Mouse (Mus musculus): ENCODE results near the gene Fam43a.
A peak's percentile ranks its signal among the peaks of the same experiment; 100 is the strongest.

The Fam43a gene

DNA sequence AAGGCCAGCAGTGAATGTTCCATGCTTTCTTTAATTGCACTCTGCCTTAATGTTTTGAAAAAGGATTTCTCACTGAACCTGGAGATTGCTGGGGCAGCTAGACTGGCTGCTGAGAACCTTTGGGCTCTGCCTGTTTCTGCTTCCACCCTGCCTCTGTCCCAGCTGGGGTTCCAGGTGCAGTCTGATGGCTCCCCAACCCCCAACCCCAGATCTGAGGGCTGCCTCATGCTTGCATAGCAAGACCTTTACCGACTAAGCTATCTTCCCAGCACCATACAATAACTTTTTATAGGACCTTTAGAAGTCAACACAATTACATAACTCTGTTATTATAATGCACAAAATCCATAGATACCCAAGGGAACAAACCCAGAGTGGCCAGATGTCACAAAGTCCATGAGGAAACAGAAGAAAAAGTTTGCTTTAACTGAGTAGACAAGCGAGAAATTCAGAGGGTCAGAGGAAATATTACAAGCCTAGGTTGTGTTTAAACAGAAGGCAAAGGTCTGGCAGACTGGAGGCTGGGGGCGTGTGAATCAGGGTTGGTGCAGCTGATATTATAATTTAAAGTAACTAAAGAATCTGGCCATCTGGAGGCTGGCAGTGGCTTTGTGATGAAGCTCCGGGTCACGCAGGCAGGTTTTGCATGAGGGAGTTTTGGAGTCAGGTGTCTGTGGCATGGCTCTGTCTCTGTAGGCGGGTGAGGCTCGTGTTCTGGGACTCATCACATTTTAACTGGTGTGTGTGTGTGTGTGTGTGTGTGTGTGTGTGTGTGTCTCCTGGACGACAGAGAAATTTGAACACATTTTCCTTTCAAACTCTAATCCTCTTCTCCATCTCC lies 34.6 kb downstream of the Fam43a start:
- no peak for DNase-seq

DNA sequence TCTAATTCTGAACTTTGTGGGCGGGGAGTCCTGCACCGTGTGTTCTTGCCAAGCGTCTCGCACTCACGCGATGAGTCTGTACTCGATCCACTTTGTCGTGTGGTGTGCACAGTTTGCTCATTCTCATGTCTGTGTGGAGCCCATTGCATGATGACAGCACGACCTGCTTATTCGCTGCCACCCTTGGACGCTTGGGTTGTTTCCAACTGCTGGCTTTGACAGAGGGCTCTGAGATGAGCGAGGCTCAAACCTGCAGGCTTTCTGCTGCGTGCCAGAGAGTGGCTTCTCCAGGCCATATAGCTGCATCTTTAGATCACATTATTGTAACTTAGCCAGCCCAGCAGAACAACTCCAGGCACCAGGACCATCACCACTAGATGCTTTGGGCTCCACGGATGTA lies 39.1 kb downstream of the Fam43a start:
- DNase-seq = no peak

DNA sequence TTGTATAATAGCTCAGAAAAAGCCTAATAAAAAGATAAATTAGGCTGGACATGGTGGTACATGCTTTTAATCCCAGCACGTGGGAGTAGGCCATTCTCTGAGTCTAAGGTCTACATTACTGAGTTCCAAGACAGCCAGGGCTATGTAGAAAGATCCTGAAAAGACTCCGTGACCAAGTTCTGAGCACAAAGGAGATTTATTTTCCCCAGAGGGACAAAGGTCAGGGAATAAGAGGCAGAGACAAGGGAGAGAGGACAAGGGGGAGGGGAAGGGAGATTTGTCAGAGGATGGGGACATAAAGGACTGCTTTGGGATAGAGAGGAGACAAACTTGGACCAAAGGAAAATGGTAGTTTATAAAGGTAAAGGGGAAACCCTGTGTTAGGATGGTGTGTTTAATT lies 41.1 kb downstream of the Fam43a start:
- DNase-seq = no peak

DNA sequence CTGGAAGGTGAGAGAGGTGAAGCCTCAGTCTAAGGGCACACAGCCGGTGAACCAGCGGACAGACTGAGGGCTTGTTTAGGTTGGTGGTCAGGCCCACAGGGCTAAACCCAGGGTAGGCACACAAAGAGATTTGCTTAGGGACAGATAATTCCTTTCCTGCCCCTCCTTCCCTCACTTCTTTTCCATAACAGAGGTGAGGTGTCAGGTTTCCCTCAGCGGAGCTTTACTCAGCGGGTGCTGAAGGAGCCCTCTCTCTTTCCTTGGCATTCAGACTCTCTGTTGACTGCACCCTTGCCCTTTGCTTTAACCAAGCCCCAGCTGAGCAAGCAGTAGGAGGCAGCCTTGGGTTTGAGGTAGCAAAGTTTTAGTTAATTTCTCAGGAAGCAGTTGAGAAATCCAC lies 41.9 kb downstream of the Fam43a start:
- DNase-seq = no peak

DNA sequence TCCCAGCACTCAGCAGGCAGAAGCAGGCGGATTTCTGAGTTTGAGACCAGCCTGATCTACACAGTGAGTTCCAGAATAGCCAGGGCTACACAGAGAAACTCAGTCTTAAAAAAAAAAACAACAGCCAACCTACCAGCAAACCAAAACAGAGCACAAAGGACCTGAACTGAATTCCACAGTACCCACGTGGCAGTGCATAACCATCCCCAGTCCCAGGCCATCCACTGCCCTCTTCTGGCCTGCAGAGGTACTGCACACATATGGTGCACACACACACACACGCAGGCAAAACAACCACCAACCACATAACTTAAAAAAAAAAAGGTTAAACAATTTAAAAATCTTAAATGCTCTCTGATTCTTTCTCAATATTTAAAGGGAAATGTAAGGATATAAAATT lies 42.7 kb downstream of the Fam43a start:
- no peak for DNase-seq

DNA sequence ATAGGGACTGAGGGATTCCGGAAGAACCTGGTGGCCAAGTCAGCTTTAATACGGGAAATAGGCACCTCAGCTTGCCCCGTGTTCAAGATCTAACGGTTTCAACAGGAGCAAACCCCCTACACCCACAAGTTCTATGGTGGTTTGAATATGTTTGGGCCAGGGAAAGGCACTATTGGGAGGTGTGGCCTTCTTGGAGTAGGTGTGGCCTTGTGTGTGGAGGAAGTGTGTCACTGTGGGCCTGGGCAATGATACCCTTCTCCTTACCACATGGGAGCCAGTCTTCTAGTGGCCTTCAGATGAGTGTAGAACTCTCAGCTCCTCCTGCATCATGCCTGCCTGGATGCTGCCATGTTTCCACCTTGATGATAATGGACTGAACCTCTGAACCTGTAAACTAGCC lies 45.5 kb downstream of the Fam43a start:
- no peak for DNase-seq

DNA sequence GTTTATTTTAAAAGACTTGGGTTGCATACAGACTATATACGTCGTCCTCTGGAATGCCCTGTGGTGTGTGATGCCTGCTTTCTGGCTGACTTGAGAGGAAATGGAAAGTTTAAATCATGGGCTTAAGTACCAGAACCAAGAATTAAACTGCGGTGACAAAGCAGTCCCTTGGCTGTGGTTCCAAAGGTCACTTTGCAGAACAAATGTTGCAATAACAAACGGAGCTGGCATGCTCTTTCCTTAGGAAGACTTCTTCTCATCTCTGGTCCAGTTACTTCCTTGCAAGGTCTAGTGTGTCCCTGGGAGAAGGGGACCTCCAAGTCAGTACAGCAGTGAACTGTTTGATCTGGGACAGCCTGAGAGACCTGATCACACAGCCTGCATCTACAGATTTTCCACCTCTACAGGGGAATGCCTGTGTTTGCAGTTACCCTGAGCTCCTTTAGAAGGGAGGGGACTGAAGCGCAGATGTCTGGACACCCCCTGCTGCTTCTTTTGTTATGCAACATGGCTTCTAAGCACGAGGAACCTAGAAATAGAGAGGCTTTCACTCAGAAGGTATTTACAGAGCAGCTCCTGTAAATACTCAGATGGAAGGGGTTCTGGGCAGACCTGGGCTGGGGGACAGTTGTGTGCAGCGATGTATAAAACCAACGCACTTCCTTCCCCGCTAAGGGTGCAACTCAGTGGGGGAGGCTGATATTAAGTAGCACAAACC lies 46.5 kb downstream of the Fam43a start:
- DNase-seq = peak; percentile 16

DNA sequence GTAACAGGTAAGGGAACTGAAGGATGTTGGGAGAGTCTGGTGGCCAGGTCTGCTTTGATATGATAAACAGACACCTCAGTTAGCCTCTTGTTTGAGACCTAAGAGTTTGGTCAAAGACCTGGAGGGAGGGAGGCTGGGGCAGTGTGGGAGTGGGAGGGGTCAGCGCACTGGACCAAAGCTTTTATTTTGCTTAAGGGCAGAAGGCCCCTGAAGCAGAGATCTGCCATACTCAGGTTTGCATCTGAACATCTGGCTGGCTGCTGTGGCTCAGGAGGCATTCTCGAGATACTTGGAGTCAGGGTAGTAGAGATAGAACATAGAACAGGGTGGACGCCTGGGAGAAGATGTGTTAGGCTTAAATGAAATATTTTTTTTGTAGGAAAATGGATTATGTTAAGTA lies 47.3 kb downstream of the Fam43a start:
- DNase-seq = no peak

DNA sequence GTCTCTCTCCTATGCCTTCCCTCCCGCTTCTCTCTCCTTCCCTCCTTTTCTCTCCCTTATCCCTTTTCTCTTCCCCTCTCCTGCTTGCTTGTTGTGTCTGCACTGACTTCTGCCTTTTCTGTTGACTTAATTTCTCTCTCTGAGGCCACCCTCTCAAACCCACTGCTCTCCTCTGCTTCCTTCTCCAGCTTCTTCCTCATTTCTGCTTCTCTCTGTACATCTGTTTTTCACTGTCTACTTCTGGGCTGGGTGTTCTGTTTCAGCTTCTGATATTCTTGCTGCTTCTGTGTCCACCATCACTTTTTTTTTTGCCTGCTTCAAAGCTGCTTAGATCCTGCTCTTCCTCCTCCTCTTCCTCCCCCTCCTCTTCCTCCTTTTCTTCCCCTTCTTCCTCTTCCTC lies 51.8 kb downstream of the Fam43a start:
- no peak for DNase-seq

Measured in cerebellum, adult 11 months (tissue).